Mouse (Mus musculus) MEL (cell line): ENCODE results near the gene Emc1. TPM values are rescaled to one million over a fixed set of nuclear protein-coding genes. Genes with fewer than 3 reads are reported as not detected.
A peak's percentile ranks its signal among the peaks of the same experiment; 100 is the strongest.

ENCODE experiments used
- DNase-seq: peaks from one replicate; pipeline ENCODE4 v3.0.0; 2011; ENCODE audit warnings: low read depth, low spot score
- H3K27ac ChIP-seq: 2 replicates; pipeline ENCODE4 v1.5.1; 2012; ENCODE audit warnings: low read depth, mild to moderate bottlenecking, control low read depth, low read length, moderate library complexity; ENCODE audit not compliant: control insufficient read depth
- H3K27me3 ChIP-seq, 2 experiments: fragments of 150-350 bp in 1 of 2; sonication (generic) in 1 of 2; 2 replicates each; pipeline ENCODE4 v1.6.1; 2012; ENCODE audit warnings: low read length in 2 of 2, mild to moderate bottlenecking in 2 of 2, improper control_type of control experiment in 1 of 2, moderate library complexity in 1 of 2; ENCODE audit not compliant: insufficient read depth in 2 of 2, control insufficient read depth in 1 of 2
- H3K36me3 ChIP-seq, 2 experiments: 2 replicates each; pipeline ENCODE4 v1.6.1; 2012 to 2014; ENCODE audit warnings: low read length in 2 of 2, improper control_type of control experiment in 1 of 2, inconsistent platforms in 1 of 2, mild to moderate bottlenecking in 1 of 2; ENCODE audit not compliant: insufficient read depth in 2 of 2, control insufficient read depth in 1 of 2
- H3K4me1 ChIP-seq, 2 experiments: fragments of 150-350 bp in 1 of 2; sonication (generic) in 1 of 2; 2 replicates each; pipeline ENCODE4 v1.6.1; 2012; ENCODE audit warnings: low read length in 2 of 2, improper control_type of control experiment in 1 of 2, mild to moderate bottlenecking in 1 of 2; ENCODE audit not compliant: insufficient read depth in 2 of 2, control insufficient read depth in 1 of 2
- H3K4me3 ChIP-seq, 2 experiments: fragments of 150-350 bp in 1 of 2; sonication (generic) in 1 of 2; 2 replicates each; pipeline ENCODE4 v1.5.1; 2012; ENCODE audit warnings: low read depth in 2 of 2, low read length in 2 of 2, mild to moderate bottlenecking in 2 of 2, moderate library complexity in 2 of 2, control low read depth in 1 of 2, improper control_type of control experiment in 1 of 2; ENCODE audit not compliant: control insufficient read depth in 1 of 2, insufficient read depth in 1 of 2
- H3K79me2 ChIP-seq: 2 replicates; pipeline ENCODE4 v1.6.1; 2012; ENCODE audit warnings: mild to moderate bottlenecking, low read length, moderate library complexity; ENCODE audit not compliant: control insufficient read depth, poor library complexity, insufficient read depth
- H3K9ac ChIP-seq: 2 replicates; pipeline ENCODE4 v1.6.1; 2012; ENCODE audit warnings: low read depth, mild to moderate bottlenecking, control low read depth, low read length, moderate library complexity; ENCODE audit not compliant: control insufficient read depth, poor library complexity, severe bottlenecking
- H3K9me3 ChIP-seq: fragments of 150-350 bp; sonication (generic); replicated peaks from 2 replicates; pipeline ENCODE4 v1.6.1; 2012; ENCODE audit warnings: mild to moderate bottlenecking, low read length, improper control_type of control experiment, moderate library complexity; ENCODE audit not compliant: insufficient read depth
- CHD1 ChIP-seq: IDR thresholded peaks from 2 replicates; pipeline ENCODE4 v1.6.1; 2012; ENCODE audit warnings: low read depth, mild to moderate bottlenecking, inconsistent platforms, low read length, improper control_type of control experiment
- ELF1 ChIP-seq: IDR thresholded peaks from 2 replicates; pipeline ENCODE4 v1.6.1; 2014; ENCODE audit warnings: low read depth, mild to moderate bottlenecking, inconsistent platforms, low read length, improper control_type of control experiment, moderate library complexity
- ETS1 ChIP-seq: IDR thresholded peaks from 2 replicates; pipeline ENCODE4 v1.6.1; 2012; ENCODE audit warnings: low read depth, mild to moderate bottlenecking, inconsistent platforms, low read length, improper control_type of control experiment, moderate library complexity
- HCFC1 ChIP-seq: IDR thresholded peaks from 2 replicates; pipeline ENCODE4 v1.6.1; 2012; ENCODE audit warnings: low read depth, mild to moderate bottlenecking, inconsistent platforms, low read length, improper control_type of control experiment, moderate library complexity
- MAFK ChIP-seq: IDR thresholded peaks from 2 replicates; pipeline ENCODE4 v1.6.1; 2011; ENCODE audit warnings: low read depth, mild to moderate bottlenecking, low read length, improper control_type of control experiment, borderline replicate concordance
- MAX ChIP-seq: IDR thresholded peaks from 2 replicates; pipeline ENCODE4 v1.6.1; 2011; ENCODE audit warnings: low read length, improper control_type of control experiment
- MYB ChIP-seq: IDR thresholded peaks from 2 replicates; pipeline ENCODE4 v1.6.1; 2011; ENCODE audit warnings: mild to moderate bottlenecking, low read depth, low read length, improper control_type of control experiment
- MYC ChIP-seq: IDR thresholded peaks from 2 replicates; pipeline ENCODE4 v1.6.1; 2011; ENCODE audit warnings: low read depth, mild to moderate bottlenecking, low read length, improper control_type of control experiment, moderate library complexity
- NELFE ChIP-seq: IDR thresholded peaks from 2 replicates; pipeline ENCODE4 v1.6.1; 2011; ENCODE audit warnings: low read depth, low read length, improper control_type of control experiment
- NRF1 ChIP-seq: IDR thresholded peaks from 2 replicates; pipeline ENCODE4 v1.6.1; 2014; ENCODE audit warnings: low read depth, mild to moderate bottlenecking, inconsistent platforms, low read length, improper control_type of control experiment, moderate library complexity; ENCODE audit not compliant: poor library complexity, insufficient read depth, severe bottlenecking
- POLR2A ChIP-seq, 2 experiments: IDR thresholded peaks; 2 replicates each; pipeline ENCODE4 v1.6.1; 2011 to 2012; ENCODE audit warnings: low read length in 2 of 2, mild to moderate bottlenecking in 2 of 2, control low read depth in 1 of 2, improper control_type of control experiment in 1 of 2, low read depth in 1 of 2, moderate library complexity in 1 of 2; ENCODE audit not compliant: control insufficient read depth in 1 of 2, insufficient read depth in 1 of 2, poor library complexity in 1 of 2
- RAD21 ChIP-seq: IDR thresholded peaks from 2 replicates; pipeline ENCODE4 v1.6.1; 2011; ENCODE audit warnings: mild to moderate bottlenecking, low read depth, low read length, improper control_type of control experiment
- SIN3A ChIP-seq: IDR thresholded peaks from 2 replicates; pipeline ENCODE4 v1.6.1; 2012; ENCODE audit warnings: low read length, improper control_type of control experiment, inconsistent platforms
- TAL1 ChIP-seq: IDR thresholded peaks from 2 replicates; pipeline ENCODE4 v1.6.1; 2012; ENCODE audit warnings: mild to moderate bottlenecking, inconsistent platforms, low read length, moderate library complexity, mixed read lengths
- TBP ChIP-seq: IDR thresholded peaks from 2 replicates; pipeline ENCODE4 v1.8.0; 2011; ENCODE audit warnings: low read depth, low read length, improper control_type of control experiment
- USF1 ChIP-seq: IDR thresholded peaks from 2 replicates; pipeline ENCODE4 v1.6.1; 2014; ENCODE audit warnings: low read depth, mild to moderate bottlenecking, inconsistent platforms, low read length, improper control_type of control experiment, moderate library complexity
- USF2 ChIP-seq, 2 experiments: IDR thresholded peaks; 2 replicates each; pipeline ENCODE4 v1.6.1; 2011 to 2012; ENCODE audit warnings: improper control_type of control experiment in 2 of 2, low read length in 2 of 2, borderline replicate concordance in 1 of 2, inconsistent platforms in 1 of 2, low read depth in 1 of 2, mild to moderate bottlenecking in 1 of 2; ENCODE audit not compliant: insufficient read depth in 1 of 2
- ZC3H11A ChIP-seq: IDR thresholded peaks from 2 replicates; pipeline ENCODE4 v1.6.1; 2012; ENCODE audit warnings: low read depth, mild to moderate bottlenecking, inconsistent platforms, low read length, improper control_type of control experiment
- ZKSCAN1 ChIP-seq: IDR thresholded peaks from 2 replicates; pipeline ENCODE4 v1.6.1; 2012; ENCODE audit warnings: low read depth, mild to moderate bottlenecking, inconsistent platforms, low read length, improper control_type of control experiment, moderate library complexity
- ZMIZ1 ChIP-seq: IDR thresholded peaks from 2 replicates; pipeline ENCODE4 v1.6.1; 2012; ENCODE audit warnings: low read depth, mild to moderate bottlenecking, inconsistent platforms, low read length, improper control_type of control experiment, moderate library complexity
- ZNF384 ChIP-seq: IDR thresholded peaks from 2 replicates; pipeline ENCODE4 v1.6.1; 2012; ENCODE audit warnings: low read depth, mild to moderate bottlenecking, inconsistent platforms, low read length, improper control_type of control experiment
- polyA plus RNA-seq, 2 experiments: library from polyadenylated mRNA; stranded (reverse) in 1 of 2; unstranded in 1 of 2; fragments of >175 nt in 1 of 2; fragments of >200 nt in 1 of 2; gene quantifications; 2 replicates each; pipeline versions ENCODE4 v1.2.1 to v1.2.4; 2012; ENCODE audit warnings: low replicate concordance in 2 of 2, low read depth in 1 of 2; ENCODE audit not compliant: insufficient read length in 2 of 2, insufficient read depth in 1 of 2, missing spikeins in 1 of 2
- total RNA-seq: library from RNA; depleted of rRNA; stranded (reverse); fragments of 300-350 nt; gene quantifications from 2 replicates; pipeline ENCODE4 v1.2.3, GENCODE M21; 2012

Gene Emc1
- total and polyA plus RNA-seq, 3 experiments: 17.3 to 50.4 TPM; not detected in 1

DNA sequence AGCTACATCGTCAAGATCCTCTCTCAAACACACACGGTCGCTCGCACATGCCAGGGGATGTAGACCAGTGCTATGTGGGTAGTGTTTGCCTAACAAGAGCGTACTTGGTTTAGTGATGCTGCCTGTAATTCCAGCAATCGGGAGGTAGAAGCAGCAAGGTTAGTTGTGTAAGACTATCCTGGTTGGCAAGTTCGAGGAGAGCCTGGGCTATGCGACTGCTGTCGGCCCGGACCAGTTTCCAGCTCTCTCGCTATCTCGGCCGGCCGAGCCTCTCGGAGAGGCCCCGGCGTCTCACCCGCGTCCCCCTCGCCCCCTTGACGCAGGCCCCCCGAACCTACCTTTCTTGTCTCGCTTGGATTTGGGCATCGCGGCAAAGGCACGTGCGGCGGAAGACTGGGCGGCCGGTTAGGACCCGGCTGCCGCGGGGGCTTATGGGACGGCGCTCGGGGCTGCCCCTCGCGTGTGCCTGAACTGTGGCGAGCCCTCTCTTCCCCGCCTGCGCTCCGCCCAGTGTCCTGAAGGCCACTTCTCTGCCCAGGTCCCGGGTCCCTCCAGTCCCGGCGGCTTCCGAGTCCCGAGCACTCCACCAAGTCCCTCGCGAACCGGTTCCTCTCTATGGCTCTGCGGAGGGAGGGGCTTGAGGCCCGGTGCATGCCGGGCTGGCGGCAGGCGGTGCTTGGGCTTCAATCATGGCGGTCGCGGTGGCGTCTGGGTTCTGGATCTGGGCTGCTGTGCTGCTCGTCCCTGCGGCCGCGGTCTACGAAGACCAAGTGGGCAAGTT, at the start of gene Emc1, which contains the start of the genes Mrto4 and Ubr4 (continued):
- TF ChIP-seq ELF1 (peak; percentile 46), MYB (no peak), ZKSCAN1 (no peak), RAD21 (no peak)
- TF ChIP-seq, all 39 proteins: peak for 17

DNA sequence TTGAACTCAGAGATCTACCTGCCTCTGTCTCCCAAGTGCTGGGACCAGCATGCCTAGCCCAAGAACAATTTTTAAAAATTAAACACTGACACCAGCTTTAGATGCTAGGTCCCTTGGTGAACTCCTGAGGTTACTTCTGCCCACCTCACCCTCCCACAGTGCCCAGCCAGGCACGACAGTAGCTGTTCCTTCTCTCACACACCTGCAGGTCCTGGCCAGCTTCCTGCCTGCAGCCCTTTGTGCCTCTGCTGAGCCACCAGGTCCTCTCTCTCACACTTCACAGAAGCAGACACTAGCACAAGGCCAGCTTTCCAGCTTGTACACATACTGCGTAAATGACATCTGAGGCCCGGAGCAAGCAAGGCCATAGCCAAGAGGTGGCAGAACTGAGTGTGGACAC, 46.9 kb upstream of the Emc1 start:
- peaks cover 2% of the 10 kb centered on the region; the same call in 1 of the 2 replicates for H3K79me2 ChIP-seq
- TF ChIP-seq SIN3A (no peak), ZKSCAN1 (no peak), ELF1 (no peak), USF2 (IDR thresholded peaks at IDR 0.05; ENCODE audit: borderline replicate concordance in 1 of 2, insufficient read depth in 1 of 2, low read depth in 1 of 2, low read length in 2 of 2) (no peak), ZMIZ1 (no peak), CHD1 (no peak)
- no peaks in the 10 kb centered on the region; a peak in 1 of 4 replicates for H3K36me3 ChIP-seq
- no peak for DNase-seq
- H3K9me3 ChIP-seq: no peaks in the 10 kb centered on the region
- no peak overlapping the region for H3K9ac ChIP-seq
- H3K27me3 ChIP-seq: no peaks in the 10 kb centered on the region
- no peak overlapping the region for H3K4me3 ChIP-seq
- peaks cover 0 to 9% of the 10 kb centered on the region in 2 experiments; a peak in 2 of 4 replicates for H3K4me1 ChIP-seq
- no peak overlapping the region for H3K27ac ChIP-seq

DNA sequence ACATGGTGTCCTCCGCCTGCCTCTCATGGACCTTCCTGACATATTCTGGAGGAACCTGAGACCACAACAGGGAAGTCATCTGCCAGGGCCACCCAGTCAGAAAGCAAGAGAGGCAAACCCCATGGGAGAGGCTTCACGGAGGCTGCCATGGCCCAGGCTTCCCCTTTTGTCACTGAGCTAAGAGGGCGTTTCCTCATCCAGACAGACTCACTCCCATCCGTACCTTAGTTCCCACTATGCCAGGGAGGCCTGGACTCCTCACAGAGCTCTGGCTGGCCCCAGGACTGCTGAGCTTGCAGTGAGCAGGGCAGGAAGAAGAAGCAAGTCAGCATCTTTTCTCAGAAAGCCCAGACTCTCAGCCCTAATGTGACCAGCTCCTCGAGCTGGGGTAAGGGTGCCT, 44.5 kb upstream of the Emc1 start:
- Histone ChIP-seq H3K9ac (no peak overlapping the region), H3K79me2 (peaks cover 4% of the 10 kb centered on the region; the same call in 1 of the 2 replicates), H3K4me1 (peaks cover 0 to 9% of the 10 kb centered on the region in 2 experiments; a peak in 2 of 4 replicates), H3K27me3 (no peaks in the 10 kb centered on the region), H3K27ac (no peak overlapping the region), H3K9me3 (no peaks in the 10 kb centered on the region)
- DNase-seq: peak; percentile 58
- no peak for TF ChIP-seq NRF1
- no peak for TF ChIP-seq MAFK
- no peak for TF ChIP-seq POLR2A (IDR thresholded peaks at IDR 0.05; ENCODE audit: control insufficient read depth in 1 of 2, insufficient read depth in 1 of 2, low read depth in 1 of 2, low read length in 2 of 2, poor library complexity in 1 of 2)
- no peak for TF ChIP-seq ELF1
- TF ChIP-seq NELFE: no peak
- TF ChIP-seq ETS1: no peak
- no peak for TF ChIP-seq HCFC1
- no peak for TF ChIP-seq TAL1
- TF ChIP-seq MYC: no peak
- no peak for TF ChIP-seq USF1
- no peak for TF ChIP-seq MAX
- no peak for TF ChIP-seq ZC3H11A
- no peak for TF ChIP-seq ZNF384
- TF ChIP-seq TBP: no peak
- TF ChIP-seq CHD1: no peak
- TF ChIP-seq, all 39 proteins: peak for 0
- Histone ChIP-seq H3K4me3 (no peak overlapping the region), H3K36me3 (no peaks in the 10 kb centered on the region; a peak in 1 of 4 replicates)
